Mouse (Mus musculus): Measurements from ENCODE around the gene Gm20696.

The Gm20696 gene

DNA sequence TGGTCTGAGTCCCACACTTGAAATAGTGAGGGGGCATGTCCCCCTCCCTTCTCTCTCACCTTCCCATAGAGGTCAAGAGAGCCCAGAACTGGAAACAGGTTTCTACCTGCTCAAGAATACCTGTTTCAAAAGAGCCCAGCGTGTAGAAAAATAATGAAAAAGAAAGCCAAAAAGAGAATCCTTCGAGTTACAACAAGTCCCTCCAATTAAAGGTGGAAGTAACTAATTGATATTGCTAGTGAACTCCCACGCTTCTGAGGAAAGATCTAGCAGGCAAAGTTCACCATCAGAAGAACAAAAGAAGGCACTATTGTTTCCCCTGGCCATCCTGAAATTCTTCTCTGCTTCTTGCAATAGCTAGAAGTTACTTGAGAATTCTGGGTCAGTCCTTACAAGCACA, 297.4 kb downstream of the Gm20696 start:
- no peak for DNase-seq (ENCODE audit: extremely low read depth, insufficient read length, low spot score)

GRCm38 (mm10) chr6:99368118-99368753, 298.4 kb downstream of the Gm20696 start:
- no peak for DNase-seq (ENCODE audit: extremely low read depth, insufficient read length, low spot score)

- DNase-seq (ENCODE audit: extremely low read depth, insufficient read length, low spot score): no peak
Observed at GRCm38 (mm10) chr6:99364545-99364944, 302.1 kb downstream of the Gm20696 start.

DNA sequence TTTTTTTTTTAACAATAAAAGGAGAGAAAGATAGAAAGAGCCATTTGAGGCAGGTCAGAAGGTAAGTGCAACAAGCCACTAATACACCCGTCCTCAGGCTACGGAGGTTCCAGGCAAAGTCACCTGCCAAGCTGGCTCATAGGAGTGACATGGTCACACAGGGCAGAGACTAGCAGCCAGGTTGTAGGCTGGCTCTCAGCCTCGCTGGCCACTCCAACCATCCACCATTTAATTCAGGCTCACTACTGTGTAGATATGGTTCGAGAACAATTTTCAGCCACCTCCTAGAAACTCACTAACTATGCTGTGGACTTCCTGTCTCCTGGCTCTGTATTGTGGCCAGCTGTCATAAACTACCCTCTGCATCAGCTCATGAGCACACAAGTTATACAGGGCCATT, 306.0 kb downstream of the Gm20696 start:
- DNase-seq (ENCODE audit: extremely low read depth, insufficient read length, low spot score): no peak

DNA sequence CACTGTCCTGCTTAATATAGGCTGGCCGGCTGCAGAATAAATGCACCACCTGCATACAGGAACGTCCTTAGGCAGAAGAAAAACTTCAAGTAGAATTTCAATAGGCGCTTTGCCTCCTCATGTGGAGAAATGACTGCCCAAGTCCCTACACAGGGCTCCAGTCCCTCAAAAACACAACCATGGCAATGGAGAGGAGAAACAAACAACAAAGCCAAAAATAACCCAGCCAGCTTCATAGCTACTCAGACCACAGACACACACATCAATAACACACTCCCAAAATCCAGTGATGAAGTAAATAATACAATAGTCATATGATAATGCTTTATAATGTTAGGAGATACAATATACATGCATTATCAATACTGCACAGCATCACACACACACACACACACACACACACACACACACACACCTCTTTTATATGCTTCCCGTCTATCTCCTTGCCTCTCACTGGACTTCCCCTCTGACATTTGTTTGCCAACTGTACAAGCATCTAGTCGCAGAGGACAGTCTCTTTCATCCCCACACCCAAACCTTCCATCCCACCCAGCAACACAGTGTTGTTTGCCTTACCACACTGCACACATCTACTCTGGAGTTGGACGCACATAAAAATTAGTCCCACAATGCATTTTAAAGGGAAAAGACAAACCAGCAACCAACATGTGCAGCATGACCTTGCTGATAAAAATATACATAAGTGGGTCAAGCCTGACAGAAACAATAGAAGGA, 306.7 kb downstream of the Gm20696 start:
- DNase-seq (ENCODE audit: extremely low read depth, insufficient read length, low spot score): no peak

DNA sequence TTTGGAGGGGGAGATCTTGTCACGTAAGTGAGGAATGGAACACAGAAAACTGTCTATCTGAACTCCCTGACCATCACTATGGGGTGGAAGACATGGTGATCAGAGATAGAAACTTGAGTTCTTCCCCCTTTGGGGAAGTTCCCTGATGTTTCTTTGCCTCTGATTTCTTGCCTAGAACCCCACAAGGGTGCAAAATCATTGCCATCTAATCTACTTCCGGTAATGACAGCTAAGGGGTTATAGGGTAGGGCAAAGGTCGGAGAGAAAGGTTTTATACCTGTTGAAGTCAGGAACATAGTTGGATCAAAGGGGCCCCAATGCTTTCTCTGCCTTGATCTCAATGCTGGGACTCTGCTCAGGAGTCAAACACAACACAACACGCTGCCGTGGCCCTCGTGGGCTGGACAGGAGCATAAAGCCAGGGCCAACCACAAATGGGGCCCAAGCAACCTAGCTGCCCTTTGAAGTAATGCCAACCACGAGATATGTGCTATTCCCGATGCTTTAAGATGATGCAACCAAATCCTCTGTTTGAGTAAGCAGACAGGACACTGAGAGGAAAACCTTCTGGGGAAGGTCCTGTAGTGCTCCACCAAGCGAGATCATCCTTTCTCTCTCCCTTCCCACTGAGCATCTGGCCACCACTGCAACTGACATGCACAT, 307.4 kb downstream of the Gm20696 start:
- DNase-seq (ENCODE audit: extremely low read depth, insufficient read length, low spot score): peak; percentile 5

DNA sequence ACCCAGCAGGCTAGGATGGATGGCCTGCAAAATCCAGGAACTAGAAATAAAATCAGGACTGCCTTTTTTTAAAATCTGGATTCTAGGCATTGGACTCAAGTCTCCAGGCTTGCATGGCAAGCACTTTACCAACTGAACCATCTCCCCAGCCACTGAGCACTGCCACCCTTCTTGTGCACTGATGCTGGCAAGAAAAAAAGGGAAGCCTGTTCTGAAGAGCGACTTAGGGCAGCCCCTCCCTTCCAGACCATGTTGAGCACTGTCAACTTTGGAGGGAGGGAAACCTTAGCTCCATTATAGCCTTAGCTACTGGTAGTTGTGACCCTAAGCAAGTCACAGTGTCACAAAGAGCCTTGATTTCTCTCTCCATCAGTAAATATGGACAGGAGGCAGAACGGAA, 308.7 kb downstream of the Gm20696 start:
- no peak for DNase-seq (ENCODE audit: extremely low read depth, insufficient read length, low spot score)

GRCm38 (mm10) chr6:99354338-99354737, 312.3 kb downstream of the Gm20696 start:
- no peak for DNase-seq (ENCODE audit: extremely low read depth, insufficient read length, low spot score)

- DNase-seq (ENCODE audit: extremely low read depth, insufficient read length, low spot score): no peak
Observed at GRCm38 (mm10) chr6:99353441-99353840, 313.2 kb downstream of the Gm20696 start.

DNA sequence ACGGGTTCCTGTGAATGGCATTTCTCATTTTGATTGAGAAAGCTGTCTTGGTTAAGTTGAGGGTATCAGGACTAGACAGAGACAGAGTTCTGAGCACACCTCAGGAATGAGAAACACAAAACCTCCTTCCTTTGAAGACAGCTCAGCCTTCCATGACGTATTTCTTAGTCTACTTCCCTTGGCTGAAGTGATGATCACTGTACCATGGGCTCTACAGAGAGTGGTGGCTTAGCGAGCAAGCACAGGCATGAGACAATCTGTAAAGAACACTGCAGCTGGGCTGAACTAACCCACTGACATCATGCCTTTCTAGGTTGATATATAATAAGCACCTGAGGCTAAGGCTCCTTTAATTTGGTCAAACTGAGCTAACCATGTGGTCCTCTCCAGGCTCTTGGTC, 316.0 kb downstream of the Gm20696 start:
- DNase-seq (ENCODE audit: extremely low read depth, insufficient read length, low spot score): no peak

GRCm38 (mm10) chr6:99350156-99350555, 316.4 kb downstream of the Gm20696 start:
- DNase-seq (ENCODE audit: extremely low read depth, insufficient read length, low spot score): no peak

GRCm38 (mm10) chr6:99347836-99348235, 318.8 kb downstream of the Gm20696 start:
- no peak for DNase-seq (ENCODE audit: extremely low read depth, insufficient read length, low spot score)

- DNase-seq (ENCODE audit: extremely low read depth, insufficient read length, low spot score): no peak
Observed at GRCm38 (mm10) chr6:99344966-99345365, 321.6 kb downstream of the Gm20696 start.

DNA sequence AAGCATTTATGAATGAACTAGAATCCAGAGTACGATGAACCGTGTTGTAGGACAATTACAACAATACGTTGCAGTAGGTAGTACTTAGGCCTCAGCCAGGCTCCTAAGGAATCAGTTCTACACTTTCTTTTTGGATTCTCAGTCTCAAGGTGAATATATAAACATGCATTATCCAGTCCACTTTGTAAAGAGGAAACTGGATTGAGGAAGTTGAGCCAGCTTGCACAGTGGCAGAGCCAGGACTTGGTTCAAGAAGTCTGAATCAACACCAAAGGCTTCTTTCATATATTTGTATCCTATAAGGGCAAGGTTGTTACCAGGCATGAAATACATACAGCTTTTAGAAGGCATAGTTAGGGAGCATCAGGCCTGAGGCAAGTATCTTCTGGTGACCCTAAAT, 322.2 kb downstream of the Gm20696 start:
- DNase-seq (ENCODE audit: extremely low read depth, insufficient read length, low spot score): no peak

DNA sequence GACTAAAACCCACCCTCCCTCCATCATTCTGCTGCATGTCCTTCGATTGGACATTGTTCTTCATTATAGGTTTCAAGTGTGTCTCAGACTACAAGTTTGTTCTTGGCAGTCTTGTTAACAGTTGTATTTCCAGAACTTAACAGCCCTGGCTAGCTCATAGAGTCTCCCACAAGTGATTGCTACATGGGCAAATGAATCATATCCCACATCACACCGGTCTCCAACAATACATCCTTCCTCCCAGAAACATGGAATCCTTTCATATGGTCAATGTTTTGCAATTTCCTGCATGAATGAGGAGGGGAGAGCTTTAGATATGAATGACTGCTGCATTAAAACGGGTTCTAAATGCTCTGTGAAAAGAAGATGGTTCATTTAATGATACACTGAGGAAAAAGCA, 322.8 kb downstream of the Gm20696 start:
- DNase-seq (ENCODE audit: extremely low read depth, insufficient read length, low spot score): no peak

GRCm38 (mm10) chr6:99342416-99342815, 324.2 kb downstream of the Gm20696 start:
- DNase-seq (ENCODE audit: extremely low read depth, insufficient read length, low spot score): no peak

DNA sequence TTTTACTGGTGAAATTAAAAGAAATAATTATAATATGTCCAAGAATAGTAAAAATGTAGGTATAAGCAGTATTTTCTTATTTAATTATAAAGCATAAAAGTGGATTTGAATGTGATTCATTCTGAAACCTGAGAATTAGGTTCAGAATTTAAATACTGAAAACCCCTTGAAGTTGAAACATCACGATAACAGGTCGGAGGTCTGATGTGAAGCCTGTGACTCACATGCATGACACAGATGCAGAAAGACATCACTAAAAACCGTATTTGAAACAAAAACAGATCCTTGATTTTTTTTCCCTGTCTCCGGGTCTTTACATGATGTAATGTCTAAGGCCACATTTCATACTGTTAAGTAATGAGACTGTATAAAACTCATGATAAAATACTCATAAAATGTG, 325.7 kb downstream of the Gm20696 start:
- no peak for DNase-seq (ENCODE audit: extremely low read depth, insufficient read length, low spot score)

DNA sequence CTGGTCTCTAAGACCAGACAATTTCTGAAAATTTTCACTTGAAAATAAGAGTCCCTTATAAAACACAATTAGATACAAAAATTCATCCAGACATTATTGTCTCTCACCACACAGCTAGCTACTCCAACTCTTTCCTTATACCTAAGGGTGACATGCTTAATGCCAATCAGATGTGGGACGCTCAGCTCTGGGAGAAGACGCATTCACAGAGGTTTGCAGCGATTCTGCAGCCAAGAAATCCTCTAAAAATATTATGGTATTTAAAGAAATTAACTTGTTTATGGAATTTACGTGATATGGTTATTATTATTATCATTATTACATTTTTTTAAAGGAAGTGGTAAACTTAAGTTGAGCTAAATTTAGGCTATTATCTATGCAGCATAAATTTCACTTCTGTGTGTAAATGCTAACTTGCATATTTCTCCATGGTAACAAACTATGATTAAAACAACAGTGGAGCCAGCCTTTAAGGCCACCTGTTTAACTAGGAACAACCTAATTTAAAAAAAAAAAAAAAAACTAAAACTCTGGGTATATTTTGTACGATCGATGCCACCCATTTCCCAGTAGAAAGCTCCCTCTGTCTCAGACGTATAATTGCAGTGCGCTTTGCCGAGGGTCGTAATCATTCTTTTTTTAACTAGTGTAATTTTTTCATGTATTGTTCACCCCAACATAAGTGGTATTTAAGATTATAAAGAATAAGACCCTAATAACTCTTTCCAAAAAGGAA, 326.4 kb downstream of the Gm20696 start:
- no peak for DNase-seq (ENCODE audit: extremely low read depth, insufficient read length, low spot score)

DNA sequence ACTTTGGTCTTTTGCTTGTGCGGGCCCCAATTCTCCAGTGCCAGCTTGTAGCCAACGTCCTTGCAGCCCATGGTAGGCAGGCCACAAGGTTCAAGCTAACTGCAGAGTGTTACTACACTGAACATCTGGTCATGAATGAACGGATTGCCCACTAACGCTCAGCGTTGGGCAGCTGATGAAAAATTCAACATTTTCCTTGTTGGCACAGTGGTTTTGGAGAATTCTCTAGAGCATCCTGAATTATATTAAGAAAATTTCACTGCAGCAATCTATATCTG, 327.3 kb downstream of the Gm20696 start:
- no peak for DNase-seq (ENCODE audit: extremely low read depth, insufficient read length, low spot score)

DNA sequence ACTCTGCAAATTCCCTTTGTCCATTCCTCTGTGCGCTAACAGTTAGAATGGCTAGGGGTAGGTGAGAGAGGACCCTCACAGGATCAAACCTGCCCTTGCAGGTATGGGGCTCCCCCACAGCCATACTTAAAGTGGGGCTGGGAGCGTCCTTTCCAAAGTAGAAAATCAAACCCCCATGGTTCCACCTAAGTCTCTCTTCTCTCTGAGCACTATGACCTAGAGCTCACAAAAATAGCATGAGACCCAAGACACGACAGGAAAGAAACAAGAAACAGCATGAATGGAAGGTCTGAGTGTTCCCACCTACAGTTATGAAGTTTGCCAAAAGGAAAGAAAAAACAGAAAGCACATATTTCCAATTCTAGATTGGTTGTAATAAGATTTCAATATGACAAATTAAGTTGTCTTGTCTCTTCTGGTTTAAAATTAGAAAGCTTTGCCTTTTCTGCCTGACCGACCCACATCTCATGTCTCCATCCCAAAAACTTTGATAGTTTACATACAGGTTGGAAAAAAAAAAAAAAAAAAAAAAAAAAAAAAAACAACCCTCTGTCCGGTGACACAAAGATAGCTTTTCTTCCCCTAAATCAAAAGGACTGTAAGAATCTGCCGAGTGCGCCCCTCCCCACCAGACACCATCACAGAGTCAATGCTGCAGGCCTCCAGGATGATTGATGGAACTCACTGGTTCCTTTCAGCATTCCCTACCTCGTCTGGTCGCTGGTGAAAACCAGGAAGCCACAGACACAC, 327.8 kb downstream of the Gm20696 start:
- no peak for DNase-seq (ENCODE audit: extremely low read depth, insufficient read length, low spot score)

DNA sequence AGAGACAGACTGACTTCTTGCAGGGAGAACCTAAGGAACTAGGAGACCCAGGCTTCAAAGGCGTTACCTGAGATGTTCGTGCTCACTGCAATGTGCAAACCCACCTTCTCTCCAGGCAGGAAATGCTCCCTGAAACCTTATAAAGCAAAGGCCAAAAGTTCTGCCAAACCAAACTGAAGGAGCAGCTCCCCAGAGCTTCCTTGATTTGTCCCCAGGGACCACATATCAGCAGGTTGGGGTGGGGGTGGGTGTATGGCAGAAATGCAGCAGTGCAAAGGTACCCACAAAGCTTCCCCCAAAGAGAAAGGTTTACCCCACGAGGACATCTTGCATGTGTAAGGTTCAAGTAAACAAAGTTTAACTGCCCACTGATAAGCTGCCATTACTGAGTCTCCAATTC, 328.4 kb downstream of the Gm20696 start:
- DNase-seq (ENCODE audit: extremely low read depth, insufficient read length, low spot score): no peak
